Mouse (Mus musculus) megakaryocyte, embryonic 14.5 days (primary cell): Measurements from ENCODE around the gene 2200002D01Rik.

Experiments used
- FLI1 ChIP-seq: IDR thresholded peaks from 2 replicates; pipeline ENCODE4 v1.6.1; 2012; ENCODE audit warnings: low read length, inconsistent platforms, mixed read lengths
- GATA1 ChIP-seq: IDR thresholded peaks from 3 replicates; pipeline ENCODE4 v1.6.1; 2012; ENCODE audit warnings: mixed read lengths, low read length, inconsistent platforms, borderline replicate concordance

- TF ChIP-seq GATA1 = no peak
- no peak for TF ChIP-seq FLI1
Measured at GRCm38 (mm10) chr7:29257368-29257767, 9.1 kb upstream of the 2200002D01Rik start.
